Mouse (Mus musculus) liver, adult 2 months (tissue): ENCODE measurements around the gene Iltifb.
"Not testable (repeated sequence)": the region's sequence is repeated elsewhere in the genome, so short reads cannot be mapped to it uniquely, and the experiment has no call there.

Source experiments
- CTCF ChIP-seq: fragments of 200-500 bp; IDR thresholded peaks from 2 replicates; pipeline ENCODE4 v1.5.1; 2011; ENCODE audit warnings: low read depth, low read length, control low read depth
- POLR2A ChIP-seq: fragments of 200-500 bp; IDR thresholded peaks from 2 replicates; pipeline ENCODE4 v1.6.1; 2011; ENCODE audit warnings: low read length, control low read depth; ENCODE audit not compliant: insufficient read depth; ENCODE audit errors: extremely low read depth

- not testable (repeated sequence) for TF ChIP-seq CTCF, POLR2A
These were observed 36.5 kb downstream of the Iltifb start, which contains the start of gene Gm32802 for GRCm38 (mm10) chr10:118258388-118258787.
